Mouse (Mus musculus): ENCODE measurements at regions not wholly inside any gene's neighbourhood (a gene's known extent, or its start where the extent isn't known, plus 50 kb on each side); places are given as distances from the start of the nearest gene placed in this dataset.
A peak's percentile ranks its signal among the peaks of the same experiment; 100 is the strongest.

DNA sequence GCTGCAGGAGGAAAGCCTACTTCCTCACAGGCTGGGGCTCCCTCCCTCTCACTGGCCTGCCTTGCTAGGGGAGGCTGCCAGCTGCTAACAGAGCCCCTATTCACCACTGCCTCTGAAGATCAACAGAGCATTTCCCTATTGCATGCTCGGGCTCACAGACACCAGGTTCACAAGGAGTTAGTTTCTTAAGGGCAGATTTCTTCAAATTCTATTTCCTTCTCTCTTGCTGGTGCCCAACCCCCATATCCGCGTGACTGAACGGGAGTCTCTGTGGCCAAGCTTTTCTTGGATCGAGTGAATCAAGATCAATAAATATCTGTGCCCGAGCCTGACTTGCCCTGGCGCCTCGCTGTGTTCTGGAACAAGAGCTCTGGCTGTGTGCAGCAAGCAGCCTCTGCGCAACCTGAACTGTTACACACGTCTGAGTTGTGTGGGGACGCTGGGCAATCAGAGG lies 98.9 kb upstream of the Gdf10 start:
- WGBS, result 39% methylated on average over 11 of the region's 11 CpGs
- Histone ChIP-seq H3K27ac (0 out of 2 replicates have a peak overlapping the region, but pooled peaks have one; percentile 4), H3K9ac (no peak overlapping the region), H3K36me3 (no peaks in the 10 kb centered on the region), H3K4me1 (0 out of 2 replicates have a peak, but pooled peaks cover 7% of the 10 kb centered on the region), H3K4me2 (replicated peaks) (peak overlapping the region; percentile 12; the same call in 1 of the 2 replicates), H3K4me3 (no peak overlapping the region), H3K9me3 (replicated peaks) (no peaks in the 10 kb centered on the region), H3K27me3 (no peaks in the 10 kb centered on the region)
- peak; percentile 54; the same call in 1 of the 2 replicates for ATAC-seq (ENCODE audit: low FRiP score)

DNA sequence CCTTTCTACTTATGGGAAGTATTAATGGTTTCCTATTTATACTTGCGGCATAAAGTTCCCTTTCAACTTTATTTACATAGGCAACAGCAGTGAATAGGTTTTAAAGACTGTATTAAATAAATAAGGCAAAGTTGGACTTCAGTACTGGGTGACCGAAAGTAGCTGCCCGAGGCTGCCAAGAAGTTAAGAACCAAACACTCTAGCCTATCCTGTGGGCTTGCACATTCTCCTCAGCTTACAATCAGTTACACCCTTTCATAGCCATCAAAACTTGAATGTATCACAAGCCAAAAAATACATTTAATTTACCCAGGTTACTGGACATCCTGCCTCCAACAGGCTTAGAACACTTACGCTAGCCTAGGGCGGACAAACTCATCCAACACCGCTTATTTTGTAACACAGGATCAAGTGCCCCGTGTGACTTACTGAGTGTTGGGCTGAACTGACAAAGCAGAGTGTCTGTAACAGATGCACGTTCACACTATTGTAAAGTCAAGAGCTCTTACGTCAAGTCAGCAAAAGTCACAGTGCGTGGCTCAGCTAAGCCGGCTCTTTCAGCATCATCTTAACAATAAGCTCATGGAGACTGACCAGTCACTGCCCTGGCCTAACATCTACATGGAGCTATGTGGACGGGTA lies 97.3 kb upstream of the Gdf10 start:
- H3K27me3 ChIP-seq, result no peaks in the 10 kb centered on the region
- no peaks in the 10 kb centered on the region for H3K9me3 ChIP-seq (replicated peaks)
- H3K4me3 ChIP-seq, result no peak overlapping the region
- H3K4me1 ChIP-seq, result 0 out of 2 replicates have a peak, but pooled peaks cover 7% of the 10 kb centered on the region
- no peaks in the 10 kb centered on the region for H3K36me3 ChIP-seq
- H3K27ac ChIP-seq, result no peak overlapping the region
- H3K4me2 ChIP-seq (replicated peaks), result no peak overlapping the region
- 82% methylated on average over 12 of the region's 12 CpGs for WGBS
- H3K9ac ChIP-seq, result no peak overlapping the region
- ATAC-seq (ENCODE audit: low FRiP score), result no peak

DNA sequence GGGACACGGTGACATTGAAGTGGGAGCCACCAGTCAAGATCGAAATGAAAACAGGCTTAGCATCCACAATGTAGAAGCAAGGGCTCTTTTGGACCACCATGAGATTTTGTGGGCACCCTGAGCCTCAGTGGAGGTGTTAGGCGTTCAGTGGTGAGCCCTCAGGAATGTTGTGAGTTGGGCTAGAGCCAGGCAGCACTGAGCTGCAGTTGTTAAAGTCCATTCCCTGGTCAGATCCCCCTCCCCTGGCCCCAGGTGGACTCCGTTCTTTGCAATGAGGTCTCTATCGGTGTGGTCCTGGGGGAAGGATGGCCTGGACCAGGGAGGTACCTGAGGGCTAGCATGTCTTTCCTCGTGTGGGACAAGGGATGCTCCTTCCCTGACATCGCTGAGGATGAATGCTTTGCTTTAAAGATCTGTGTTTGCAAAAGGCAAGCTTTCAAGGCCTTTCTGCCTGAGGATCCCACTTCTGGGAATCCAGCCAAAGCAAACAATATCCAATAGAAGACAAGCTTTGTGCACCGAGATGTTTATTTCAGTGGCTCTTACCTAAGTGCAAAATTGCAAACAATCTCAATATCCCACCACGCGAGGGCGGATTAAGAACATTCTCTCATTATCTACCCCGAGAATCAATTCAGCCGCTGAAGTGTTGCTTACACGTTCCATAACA lies 90.6 kb upstream of the Gdf10 start:
- no peaks in the 10 kb centered on the region for H3K9me3 ChIP-seq (replicated peaks)
- no peak overlapping the region for H3K9ac ChIP-seq
- H3K4me2 ChIP-seq (replicated peaks), result no peak overlapping the region
- no peaks in the 10 kb centered on the region for H3K27me3 ChIP-seq
- no peak overlapping the region for H3K27ac ChIP-seq
- H3K4me1 ChIP-seq, result no peaks in the 10 kb centered on the region
- 78% methylated on average over 14 of the region's 14 CpGs for WGBS
- no peak for ATAC-seq (ENCODE audit: low FRiP score)
- no peak overlapping the region for H3K4me3 ChIP-seq
- no peaks in the 10 kb centered on the region for H3K36me3 ChIP-seq

DNA sequence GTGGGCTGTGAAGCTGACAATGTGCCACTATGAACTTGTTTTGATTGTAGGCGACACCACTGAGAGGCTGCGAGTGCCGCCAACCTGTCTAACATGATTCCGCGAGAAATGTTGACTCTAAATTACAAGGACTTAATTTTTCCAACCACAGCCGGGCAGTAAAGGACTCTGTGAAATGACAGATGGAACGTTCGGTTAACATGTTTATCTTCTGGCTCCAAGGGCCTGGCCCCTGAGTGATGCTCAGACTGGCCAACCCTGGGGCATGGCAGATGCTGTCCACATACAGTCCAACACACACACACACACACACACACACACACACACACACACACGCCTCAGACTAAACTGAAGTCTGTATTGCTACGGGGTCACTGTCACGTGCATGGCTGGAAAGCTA lies 87.0 kb upstream of the Gdf10 start:
- WGBS, result 76% methylated on average over 11 of the region's 11 CpGs
- Histone ChIP-seq H3K9ac (no peak overlapping the region), H3K9me3 (replicated peaks) (no peaks in the 10 kb centered on the region), H3K27me3 (no peaks in the 10 kb centered on the region), H3K4me3 (no peak overlapping the region), H3K4me1 (no peaks in the 10 kb centered on the region), H3K27ac (no peak overlapping the region), H3K36me3 (no peaks in the 10 kb centered on the region), H3K4me2 (replicated peaks) (no peak overlapping the region)
- ATAC-seq (ENCODE audit: low FRiP score), result no peak

DNA sequence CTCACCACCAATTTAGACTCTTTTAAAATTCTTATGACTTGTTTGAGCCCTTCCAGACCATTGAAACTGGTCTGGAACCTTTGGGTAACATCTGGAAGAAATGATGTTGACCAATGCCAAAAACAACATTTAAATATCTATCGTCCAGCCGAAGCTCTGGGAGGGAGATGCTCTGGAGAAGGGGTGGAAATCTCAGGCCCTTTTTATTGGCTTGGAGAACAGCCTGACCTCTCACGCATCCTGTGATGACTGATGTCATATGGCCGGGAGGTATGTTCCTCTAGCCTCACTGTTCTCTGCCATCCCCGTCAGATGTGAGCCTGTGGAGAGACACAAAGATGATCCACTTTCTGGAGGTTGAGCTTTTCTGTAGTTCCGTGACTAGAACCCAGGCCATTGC lies 81.6 kb upstream of the Gdf10 start:
- H3K9ac ChIP-seq, result no peak overlapping the region
- no peaks in the 10 kb centered on the region for H3K9me3 ChIP-seq (replicated peaks)
- H3K36me3 ChIP-seq, result no peaks in the 10 kb centered on the region
- H3K4me1 ChIP-seq, result no peaks in the 10 kb centered on the region
- ATAC-seq (ENCODE audit: low FRiP score), result no peak
- H3K4me2 ChIP-seq (replicated peaks), result no peak overlapping the region
- H3K27me3 ChIP-seq, result no peaks in the 10 kb centered on the region
- 77% methylated on average over 6 of the region's 6 CpGs for whole genome bisulfite sequencing
- no peak overlapping the region for H3K4me3 ChIP-seq
- no peak overlapping the region for H3K27ac ChIP-seq

DNA sequence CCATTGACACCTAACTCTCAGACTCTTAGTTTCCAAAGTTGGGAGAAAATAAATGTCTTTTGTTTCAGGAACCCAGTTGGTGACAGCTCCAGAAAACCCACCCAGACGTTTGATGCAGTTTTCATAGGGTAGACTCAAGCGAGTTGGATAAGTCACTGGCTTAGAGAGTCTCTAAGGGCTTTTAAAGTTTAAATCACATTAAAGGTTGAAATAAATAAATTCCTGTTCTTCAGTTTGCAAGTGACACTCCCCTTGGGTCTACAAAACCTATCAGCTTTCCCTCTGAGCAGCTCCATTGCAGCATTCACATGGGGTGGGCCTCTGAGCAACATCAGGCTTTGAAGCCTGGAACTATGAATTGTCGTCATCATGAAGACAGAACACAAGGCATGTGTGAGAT lies 69.9 kb upstream of the Gdf10 start:
- no peak overlapping the region for H3K4me2 ChIP-seq (replicated peaks)
- WGBS, result 79% methylated on average over 3 of the region's 3 CpGs

DNA sequence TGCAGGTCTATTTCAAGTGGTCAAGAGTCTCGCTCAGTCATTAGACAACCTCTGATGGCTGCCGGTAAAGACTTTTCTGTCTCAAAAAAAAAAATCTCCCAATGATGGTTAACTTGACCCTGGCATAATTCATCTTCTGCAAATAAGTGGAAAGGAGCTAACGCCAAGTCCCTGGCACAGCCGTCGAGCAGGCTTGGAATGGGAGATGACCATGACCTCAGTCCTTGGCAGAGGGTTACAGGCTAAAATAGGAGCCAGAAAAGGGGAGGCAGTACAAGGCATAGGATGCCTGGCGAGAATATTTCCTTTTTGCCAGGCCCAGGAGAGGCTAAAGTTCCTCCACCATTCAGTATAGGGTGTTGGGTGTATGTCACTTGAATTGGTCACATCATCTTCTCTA lies 69.2 kb upstream of the Gdf10 start:
- WGBS, result 94% methylated on average over 6 of the region's 6 CpGs
- H3K4me3 ChIP-seq, result no peak overlapping the region
- no peak for ATAC-seq (ENCODE audit: low FRiP score)
- H3K9ac ChIP-seq, result no peak overlapping the region
- no peaks in the 10 kb centered on the region for H3K36me3 ChIP-seq
- H3K4me2 ChIP-seq (replicated peaks), result no peak overlapping the region
- H3K4me1 ChIP-seq, result no peaks in the 10 kb centered on the region
- H3K27ac ChIP-seq, result no peak overlapping the region
- no peaks in the 10 kb centered on the region for H3K27me3 ChIP-seq
- H3K9me3 ChIP-seq (replicated peaks), result no peaks in the 10 kb centered on the region

More for the DNA sequence above, 69.9 kb upstream of the Gdf10 start:
- Histone ChIP-seq H3K4me3 (no peak overlapping the region), H3K9ac (no peak overlapping the region), H3K4me1 (no peaks in the 10 kb centered on the region), H3K27ac (no peak overlapping the region), H3K27me3 (no peaks in the 10 kb centered on the region), H3K36me3 (no peaks in the 10 kb centered on the region), H3K9me3 (replicated peaks) (no peaks in the 10 kb centered on the region)
- no peak for ATAC-seq (ENCODE audit: low FRiP score)

DNA sequence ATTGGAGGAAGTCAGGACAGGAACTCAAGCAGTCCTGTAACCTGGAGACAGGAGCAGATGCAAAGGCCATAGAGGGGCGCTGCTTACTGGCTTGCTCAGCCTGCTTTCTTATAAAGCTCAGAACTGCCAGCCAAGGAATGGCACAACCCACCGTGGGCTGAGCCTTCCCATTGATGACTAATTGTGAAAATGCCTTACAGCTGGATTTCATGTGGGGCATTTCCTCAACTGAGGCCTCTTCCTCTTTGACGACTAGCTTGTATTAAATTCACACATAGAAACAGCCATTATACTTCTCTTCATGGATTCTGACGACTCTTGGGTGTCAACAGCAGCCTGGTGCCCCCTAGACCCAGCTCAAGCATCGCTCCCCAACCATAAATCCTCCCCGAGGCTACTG lies 66.4 kb upstream of the Gdf10 start:
- Histone ChIP-seq H3K36me3 (no peaks in the 10 kb centered on the region), H3K9ac (no peak overlapping the region), H3K9me3 (replicated peaks) (no peaks in the 10 kb centered on the region), H3K4me2 (replicated peaks) (no peak overlapping the region), H3K27me3 (no peaks in the 10 kb centered on the region), H3K27ac (no peak overlapping the region), H3K4me3 (no peak overlapping the region), H3K4me1 (no peaks in the 10 kb centered on the region)
- no peak for ATAC-seq (ENCODE audit: low FRiP score)
- WGBS, result 85% methylated on average over 6 of the region's 6 CpGs

DNA sequence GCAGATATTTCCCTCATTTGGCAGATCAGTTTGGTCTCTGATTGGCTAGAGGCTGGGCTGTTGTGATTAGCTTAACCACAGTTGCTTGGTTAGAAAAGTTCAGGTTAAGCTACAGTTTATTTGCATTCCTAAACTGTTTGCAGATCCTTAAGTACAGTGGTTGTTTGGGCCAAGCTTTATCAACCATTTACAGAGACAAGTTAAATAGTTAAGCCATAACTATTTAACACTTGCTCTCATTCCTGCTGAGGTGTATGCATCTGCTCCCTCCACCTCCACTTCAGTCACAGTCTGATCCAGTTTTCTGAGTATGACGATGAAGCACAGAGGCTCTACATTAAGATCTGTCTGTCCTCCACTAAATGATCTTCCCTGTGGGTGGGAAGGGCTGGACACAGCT lies 58.6 kb upstream of the Gdf10 start:
- no peak for ATAC-seq (ENCODE audit: low FRiP score)
- no peak overlapping the region for H3K27ac ChIP-seq
- no peaks in the 10 kb centered on the region for H3K27me3 ChIP-seq
- H3K4me2 ChIP-seq (replicated peaks), result no peak overlapping the region
- no peaks in the 10 kb centered on the region; the same call in 1 of the 2 replicates for H3K9me3 ChIP-seq (replicated peaks)
- H3K9ac ChIP-seq, result no peak overlapping the region
- H3K36me3 ChIP-seq, result no peaks in the 10 kb centered on the region
- no peaks in the 10 kb centered on the region for H3K4me1 ChIP-seq
- no peak overlapping the region for H3K4me3 ChIP-seq
- 94% methylated on average over 1 of the region's 1 CpGs for WGBS

DNA sequence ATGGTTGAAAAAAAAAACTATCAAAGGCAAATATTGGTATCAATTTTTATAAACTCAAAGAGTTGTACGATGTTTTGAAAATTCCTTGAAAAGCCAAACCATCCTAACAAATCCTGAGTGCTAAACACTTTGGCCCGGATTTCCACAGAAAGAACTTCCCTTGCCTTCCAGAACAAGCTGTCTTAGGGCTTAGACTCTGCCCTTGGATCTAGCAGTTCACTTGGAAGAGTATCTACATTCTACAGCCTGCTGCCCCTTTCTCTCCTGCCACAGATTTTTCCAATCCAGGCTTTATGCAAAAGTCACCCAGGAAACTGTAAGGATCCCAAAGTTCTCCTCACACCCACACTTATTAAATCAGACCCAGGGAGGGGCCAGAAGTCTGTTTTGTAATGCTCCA lies 57.6 kb upstream of the Gdf10 start:
- WGBS, result 86% methylated on average over 2 of the region's 2 CpGs
- no peak overlapping the region for H3K4me3 ChIP-seq
- H3K9ac ChIP-seq, result no peak overlapping the region
- ATAC-seq (ENCODE audit: low FRiP score), result no peak
- no peak overlapping the region for H3K27ac ChIP-seq
- no peaks in the 10 kb centered on the region; the same call in 1 of the 2 replicates for H3K9me3 ChIP-seq (replicated peaks)
- no peaks in the 10 kb centered on the region for H3K27me3 ChIP-seq
- H3K4me1 ChIP-seq, result no peaks in the 10 kb centered on the region
- H3K36me3 ChIP-seq, result no peaks in the 10 kb centered on the region
- no peak overlapping the region for H3K4me2 ChIP-seq (replicated peaks)

DNA sequence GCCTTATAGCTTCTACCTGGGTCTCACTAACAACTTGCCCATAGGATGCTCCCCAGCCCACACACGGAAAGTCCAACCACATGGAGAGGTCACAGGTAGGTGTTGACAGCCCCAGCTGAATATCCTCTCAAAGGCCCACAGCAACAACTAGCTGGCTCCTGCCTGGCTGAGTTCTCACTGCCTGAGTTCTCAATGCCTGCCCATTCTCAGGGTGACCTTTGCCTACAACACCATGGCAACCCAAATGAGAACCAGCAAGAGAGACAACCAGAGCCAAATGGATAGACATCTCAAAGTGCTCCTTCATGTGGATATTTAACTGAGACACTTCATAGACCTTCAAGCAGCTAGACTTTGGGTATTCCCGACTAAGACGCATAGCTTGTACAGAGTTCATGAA lies 55.7 kb upstream of the Gdf10 start:
- WGBS, result 87% methylated on average over 3 of the region's 3 CpGs
- H3K36me3 ChIP-seq, result no peaks in the 10 kb centered on the region
- H3K9ac ChIP-seq, result no peak overlapping the region
- no peaks in the 10 kb centered on the region for H3K4me1 ChIP-seq
- H3K27me3 ChIP-seq, result no peaks in the 10 kb centered on the region
- ATAC-seq (ENCODE audit: low FRiP score), result no peak
- H3K4me3 ChIP-seq, result no peak overlapping the region
- no peak overlapping the region for H3K4me2 ChIP-seq (replicated peaks)
- H3K9me3 ChIP-seq (replicated peaks), result no peaks in the 10 kb centered on the region; the same call in 1 of the 2 replicates
- no peak overlapping the region for H3K27ac ChIP-seq
